Mouse (Mus musculus): ENCODE measurements around the gene Braf. TPM values are rescaled to one million over a fixed set of nuclear protein-coding genes. Genes with fewer than 3 reads are reported as not detected.

The Braf gene
- polyA plus RNA-seq, 1 experiment from 2014 or later: 13.2 TPM

DNA sequence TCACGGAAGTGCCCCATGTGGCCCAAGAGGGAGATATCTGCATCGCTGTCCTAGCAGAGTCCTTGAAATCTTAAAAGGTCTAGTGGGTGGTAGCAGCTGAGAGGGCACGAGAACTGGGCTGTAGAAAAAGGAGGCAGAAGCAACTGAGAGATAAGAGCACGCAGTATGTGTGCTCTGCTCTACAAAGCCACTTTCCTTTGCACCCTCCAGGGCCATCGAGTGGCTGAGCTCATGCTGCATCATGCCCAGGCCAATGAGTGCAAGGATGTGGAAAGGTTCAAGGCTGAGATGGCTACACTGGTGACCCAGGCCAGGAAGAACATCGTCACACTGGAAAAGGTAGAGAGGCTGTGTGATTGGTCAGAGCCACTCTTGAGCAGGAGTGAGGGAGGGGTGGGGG is 139.7 kb downstream of the Braf start, which contains the start of gene Gm42420:
TSS of gene Gm42420 (plus strand) at position 237 of the 400 bp plus-strand sequence.
- ChIA-PET POLR2A (interaction anchor here (0.6 kb wide), 1 partner anchor 12 kb away, joined by 3 read pairs; no protein-coding TSS in a partner anchor), CTCF (interaction anchor here (2.6 kb wide), 1 partner anchor 11 kb away, joined by 8 read pairs; the partner anchor contains the start of gene Adck2)
- ATAC-seq (no peak), DNase-seq (ENCODE audit: low read depth, low spot score) (no peak)
- no peak for TF ChIP-seq CTCF (IDR thresholded peaks at IDR 0.05)
- no peaks in the 10 kb centered on the region for H3K27me3 ChIP-seq
- in situ Hi-C loops (cut with MboI; ENCODE audit: low pct_unique_long_range_greater_than_20kb): no loop called here

- in situ Hi-C loops (cut with MboI; ENCODE audit: low pct_unique_long_range_greater_than_20kb): no loop called here
- ChIA-PET CTCF (interaction anchor here (1.0 to 1.4 kb wide), 3 partner anchors 12 to 119 kb away, joined by 3 to 5 read pairs (median 3); no protein-coding TSS in a partner anchor), POLR2A (interaction anchor here (1.9 kb wide), 1 partner anchor 11 kb away, joined by 4 read pairs; the partner anchor contains the start of gene Ndufb2)
- H3K27me3 ChIP-seq: no peaks in the 10 kb centered on the region
- no peak for ATAC-seq
- no peak for DNase-seq (ENCODE audit: low read depth, low spot score)
- TF ChIP-seq CTCF (IDR thresholded peaks at IDR 0.05): no peak
Observed at GRCm38 (mm10) chr6:39581087-39581784, 144.0 kb downstream of the Braf start.

GRCm38 (mm10) chr6:39580558-39580957 is 144.7 kb downstream of the Braf start:
- H3K27me3 ChIP-seq: no peaks in the 10 kb centered on the region
- in situ Hi-C loops (cut with MboI; ENCODE audit: low pct_unique_long_range_greater_than_20kb): no loop called here
- ATAC-seq (no peak), DNase-seq (ENCODE audit: low read depth, low spot score) (no peak)
- POLR2A ChIA-PET: interaction anchor here (0.6 to 1.9 kb wide), 2 partner anchors 12 to 16 kb away, joined by 4 to 5 read pairs; partner anchors contain the start of gene Ndufb2
- CTCF ChIA-PET: interaction anchor here (1.0 to 1.4 kb wide), 2 partner anchors 13 to 118 kb away, joined by 3 to 5 read pairs; no protein-coding TSS in a partner anchor
- no peak for TF ChIP-seq CTCF (IDR thresholded peaks at IDR 0.05)

DNA sequence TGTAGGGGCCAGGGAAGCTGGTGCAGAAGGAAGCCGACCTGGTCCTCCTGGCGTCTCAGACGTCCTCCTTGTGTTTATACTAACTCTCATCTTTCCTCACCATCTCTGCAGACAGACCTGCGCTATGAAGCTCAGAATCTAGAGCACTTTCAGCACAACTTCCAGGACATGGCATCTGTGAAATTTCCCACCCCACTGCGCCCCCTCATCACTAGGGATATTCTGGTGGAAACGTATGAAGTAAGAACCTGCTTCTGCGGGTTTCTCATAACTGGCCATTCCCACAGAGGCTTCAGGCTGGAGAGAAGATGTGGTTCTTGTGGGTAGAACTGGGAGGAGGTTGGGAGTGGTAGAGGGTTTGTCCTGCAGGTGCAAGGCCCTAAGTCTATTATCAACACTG is 145.7 kb downstream of the Braf start:
- ChIA-PET CTCF (no interaction called here), POLR2A (interaction anchor here (1.9 kb wide), 1 partner anchor 13 kb away, joined by 4 read pairs; the partner anchor contains the start of gene Ndufb2)
- no peak for ATAC-seq

GRCm38 (mm10) chr6:39574951-39575350 is 150.3 kb downstream of the Braf start:
- no peak for DNase-seq (ENCODE audit: low read depth, low spot score)
- ATAC-seq: no peak
- in situ Hi-C loops (cut with MboI; ENCODE audit: low pct_unique_long_range_greater_than_20kb): no loop called here
- CTCF ChIA-PET: interaction anchor here (1.3 to 2.4 kb wide), 2 partner anchors 11 to 20 kb away, joined by 3 to 8 read pairs; partner anchors contain the start of gene Gm42420
- POLR2A ChIA-PET: no interaction called here
- no peak for TF ChIP-seq CTCF (IDR thresholded peaks at IDR 0.05)
- no peaks in the 10 kb centered on the region for H3K27me3 ChIP-seq

More for the DNA sequence above, 145.7 kb downstream of the Braf start:
- DNase-seq (ENCODE audit: low read depth, low spot score): no peak
- in situ Hi-C loops (cut with MboI; ENCODE audit: low pct_unique_long_range_greater_than_20kb): no loop called here
- no peaks in the 10 kb centered on the region for H3K27me3 ChIP-seq
- TF ChIP-seq CTCF (IDR thresholded peaks at IDR 0.05): no peak

DNA sequence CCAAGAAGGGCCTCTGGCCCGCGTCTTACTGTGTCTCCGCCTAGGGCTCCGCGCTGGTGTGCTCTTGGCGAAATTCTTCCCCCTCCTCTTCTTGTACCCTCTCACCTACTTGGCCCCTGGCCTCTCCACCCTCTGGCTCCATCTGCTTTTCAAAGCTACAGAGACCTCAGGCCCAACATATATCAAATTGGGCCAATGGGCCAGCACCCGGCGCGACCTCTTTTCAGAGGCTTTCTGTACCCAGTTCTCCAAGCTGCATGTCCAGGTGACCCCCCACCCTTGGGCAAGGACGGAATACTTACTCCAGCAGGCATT is 150.8 kb downstream of the Braf start:
- no peak for TF ChIP-seq CTCF (IDR thresholded peaks at IDR 0.05)
- POLR2A ChIA-PET: interaction anchor here (1.8 kb wide), 1 partner anchor 15 kb away, joined by 7 read pairs; no protein-coding TSS in a partner anchor
- CTCF ChIA-PET: interaction anchor here (1.3 to 2.4 kb wide), 3 partner anchors 11 to 112 kb away, joined by 3 to 8 read pairs (median 3); partner anchors contain the start of gene Gm42420
- no peak for ATAC-seq
- no peaks in the 10 kb centered on the region for H3K27me3 ChIP-seq
- in situ Hi-C loops (cut with MboI; ENCODE audit: low pct_unique_long_range_greater_than_20kb): no loop called here
- DNase-seq (ENCODE audit: low read depth, low spot score): no peak

- TF ChIP-seq CTCF (IDR thresholded peaks at IDR 0.05): peak; percentile 81
- ATAC-seq: peak; percentile 98
- CTCF ChIA-PET: interaction anchor here (1.1 to 2.4 kb wide), 4 partner anchors 12 to 111 kb away, joined by 3 to 8 read pairs (median 3); partner anchors contain the start of gene Gm42420
- in situ Hi-C loops (cut with MboI; ENCODE audit: low pct_unique_long_range_greater_than_20kb): no loop called here
- no peak for DNase-seq (ENCODE audit: low read depth, low spot score)
- no peaks in the 10 kb centered on the region for H3K27me3 ChIP-seq
- POLR2A ChIA-PET: interaction anchor here (0.6 to 1.8 kb wide), 5 partner anchors 11 to 110 kb away, joined by 3 to 7 read pairs (median 3); no protein-coding TSS in a partner anchor
Observed at GRCm38 (mm10) chr6:39573791-39574554, 151.3 kb downstream of the Braf start, which contains the start of gene Adck2. Gene Adck2 (plus strand): TSS chr6:39573873.

GRCm38 (mm10) chr6:39570426-39570825 is 154.8 kb downstream of the Braf start:
- DNase-seq (ENCODE audit: low read depth, low spot score) (no peak), ATAC-seq (no peak)
- no peaks in the 10 kb centered on the region for H3K27me3 ChIP-seq
- no peak for TF ChIP-seq CTCF (IDR thresholded peaks at IDR 0.05)
- in situ Hi-C loops (cut with MboI; ENCODE audit: low pct_unique_long_range_greater_than_20kb): no loop called here
- POLR2A ChIA-PET: interaction anchor here (0.6 kb wide), 1 partner anchor 61 kb away, joined by 3 read pairs; no protein-coding TSS in a partner anchor
- CTCF ChIA-PET: interaction anchor here (5.6 kb wide), 1 partner anchor 108 kb away, joined by 22 read pairs; no protein-coding TSS in a partner anchor

- TF ChIP-seq CTCF (IDR thresholded peaks at IDR 0.05): peak; percentile 80
- DNase-seq (ENCODE audit: low read depth, low spot score): no peak
- ChIA-PET POLR2A (interaction anchor here (0.6 to 0.9 kb wide), 2 partner anchors 23 to 135 kb away, joined by 3 read pairs; no protein-coding TSS in a partner anchor), CTCF (interaction anchor here (0.6 to 5.6 kb wide), 15 partner anchors 10 to 156 kb away, joined by 3 to 22 read pairs (median 4); no protein-coding TSS in a partner anchor)
- ATAC-seq: peak; percentile 45
- no peaks in the 10 kb centered on the region for H3K27me3 ChIP-seq
- in situ Hi-C loops (cut with MboI; ENCODE audit: low pct_unique_long_range_greater_than_20kb): loop anchor here (5.0 kb wide), 1 partner anchor 100 kb away; no protein-coding TSS in a partner anchor
Observed at GRCm38 (mm10) chr6:39567528-39567927, 157.7 kb downstream of the Braf start.
